Mouse (Mus musculus) adrenal gland, adult 18-20 months (tissue): Measurements from ENCODE around the gene Prkca. TPM values are rescaled to one million over a fixed set of nuclear protein-coding genes. Genes with fewer than 3 reads are reported as not detected.

Experiments
- DNase-seq, 2 experiments: peaks; one replicate each; pipeline ENCODE4 v3.0.0; 2021 to 2022; ENCODE audit warnings: low spot score in 2 of 2
- total RNA-seq, 2 experiments: library from RNA; stranded (reverse); gene quantifications; 1 replicate in 1 of 2; 2 replicates in 1 of 2; pipeline ENCODE4 v1.2.3; 2021

The Prkca gene
- total RNA-seq, 2 experiments from 2014 or later = 7.3 to 12.0 TPM

GRCm38 (mm10) chr11:108301036-108301435, 42.7 kb downstream of the Prkca start:
- no peak for DNase-seq

- no peak for DNase-seq
These were observed 43.3 kb downstream of the Prkca start for GRCm38 (mm10) chr11:108300443-108300842.

- DNase-seq = no peak
These were observed 43.8 kb downstream of the Prkca start for GRCm38 (mm10) chr11:108299913-108300312.

GRCm38 (mm10) chr11:108297956-108298355, 45.8 kb downstream of the Prkca start:
- DNase-seq = no peak

GRCm38 (mm10) chr11:108295373-108295772, 48.4 kb downstream of the Prkca start:
- no peak for DNase-seq

- no peak for DNase-seq
These were observed 49.4 kb downstream of the Prkca start for GRCm38 (mm10) chr11:108294305-108294813.

- no peak for DNase-seq
These were observed 49.9 kb downstream of the Prkca start for GRCm38 (mm10) chr11:108293843-108294242.

- no peak for DNase-seq
These were observed 54.5 kb downstream of the Prkca start for GRCm38 (mm10) chr11:108289192-108289591.

GRCm38 (mm10) chr11:108287321-108287720, 56.4 kb downstream of the Prkca start:
- DNase-seq = no peak

GRCm38 (mm10) chr11:108285046-108285445, 58.7 kb downstream of the Prkca start:
- no peak for DNase-seq

GRCm38 (mm10) chr11:108282850-108283459, 60.8 kb downstream of the Prkca start:
- no peak for DNase-seq

GRCm38 (mm10) chr11:108279748-108280373, 63.9 kb downstream of the Prkca start:
- DNase-seq = no peak

- DNase-seq = no peak
These were observed 66.6 kb downstream of the Prkca start for GRCm38 (mm10) chr11:108277096-108277495.

- no peak for DNase-seq
These were observed 67.6 kb downstream of the Prkca start for GRCm38 (mm10) chr11:108276148-108276547.

- no peak for DNase-seq
These were observed 69.7 kb downstream of the Prkca start for GRCm38 (mm10) chr11:108274046-108274445.

GRCm38 (mm10) chr11:108273415-108273965, 70.2 kb downstream of the Prkca start:
- DNase-seq = no peak

- DNase-seq = no peak
These were observed 70.9 kb downstream of the Prkca start for GRCm38 (mm10) chr11:108272601-108273414.

GRCm38 (mm10) chr11:108271305-108271704, 72.4 kb downstream of the Prkca start:
- no peak for DNase-seq

- DNase-seq = no peak
These were observed 74.2 kb downstream of the Prkca start for GRCm38 (mm10) chr11:108269516-108269915.

GRCm38 (mm10) chr11:108268421-108269322, 75.1 kb downstream of the Prkca start:
- DNase-seq = no peak
